Mouse (Mus musculus) right cerebral cortex, postnatal 10 days (tissue): ENCODE data around the gene Snrk.
A peak's percentile ranks its signal among the peaks of the same experiment; 100 is the strongest.

ENCODE experiments used
- DNase-seq, 2 experiments: peaks; one replicate each; pipeline ENCODE4 v3.0.0; 2021; ENCODE audit warnings: low spot score in 2 of 2

Gene Snrk

DNA sequence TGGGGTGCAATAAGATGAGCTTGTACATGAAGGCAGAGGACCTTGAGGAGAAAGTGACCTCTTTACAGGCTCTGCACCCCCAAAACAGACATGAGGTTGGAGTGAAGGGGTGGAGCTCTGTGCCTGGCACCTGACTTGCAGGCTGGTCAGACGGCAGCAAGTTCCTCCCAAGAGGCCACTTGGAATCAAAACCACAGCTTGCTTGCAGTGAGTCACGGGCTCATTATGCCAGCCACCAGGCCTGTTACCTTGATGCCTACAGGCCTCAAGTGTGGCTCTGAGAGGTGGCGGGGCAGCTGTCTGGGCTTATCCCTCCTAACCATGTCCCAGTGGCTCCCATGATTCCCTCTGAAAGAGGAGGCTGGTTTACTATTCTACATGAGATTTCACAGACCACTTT, 63.0 kb downstream of the Snrk start:
- no peak for DNase-seq

GRCm38 (mm10) chr9:122183074-122183473, 66.0 kb downstream of the Snrk start:
- DNase-seq: no peak

DNA sequence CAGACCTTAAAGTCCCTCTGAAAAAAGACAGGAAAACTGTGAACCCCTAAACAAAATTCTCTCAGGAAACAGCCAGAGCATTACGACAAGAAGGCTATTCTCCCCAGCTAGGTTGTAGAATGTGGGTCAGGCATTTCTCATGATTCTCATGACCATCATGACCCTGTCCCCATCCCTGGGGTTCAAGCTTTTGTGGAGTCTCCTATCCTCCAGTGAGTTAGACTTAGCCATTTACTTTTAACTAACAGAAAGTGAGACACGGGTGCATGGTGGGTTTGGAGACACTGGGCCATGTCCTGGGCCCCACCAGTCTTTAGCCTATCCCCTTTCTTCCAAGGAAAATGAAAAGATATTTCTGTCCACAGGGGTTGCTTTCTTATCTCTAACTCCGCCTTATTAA, 67.3 kb downstream of the Snrk start:
- DNase-seq: no peak

DNA sequence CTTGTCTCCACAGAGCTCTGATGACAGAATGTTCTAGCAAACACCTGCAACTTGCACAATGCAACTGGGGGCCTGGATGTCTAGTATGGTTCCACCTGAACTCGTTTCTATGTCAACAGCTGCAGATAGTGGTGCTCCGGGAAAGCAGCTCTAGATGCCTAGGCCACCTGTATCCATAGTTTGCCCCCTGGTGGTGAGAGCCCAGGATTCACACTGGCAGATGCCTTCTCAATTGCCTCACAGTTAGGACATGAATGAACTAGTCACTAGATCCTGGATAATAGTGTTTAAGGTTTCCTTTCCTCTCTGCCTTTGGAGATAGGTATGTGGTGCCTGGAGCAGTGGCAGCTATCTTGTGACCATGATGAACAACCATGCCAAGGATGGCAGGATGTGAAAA, 68.0 kb downstream of the Snrk start:
- DNase-seq: peak; percentile 75 to 81

DNA sequence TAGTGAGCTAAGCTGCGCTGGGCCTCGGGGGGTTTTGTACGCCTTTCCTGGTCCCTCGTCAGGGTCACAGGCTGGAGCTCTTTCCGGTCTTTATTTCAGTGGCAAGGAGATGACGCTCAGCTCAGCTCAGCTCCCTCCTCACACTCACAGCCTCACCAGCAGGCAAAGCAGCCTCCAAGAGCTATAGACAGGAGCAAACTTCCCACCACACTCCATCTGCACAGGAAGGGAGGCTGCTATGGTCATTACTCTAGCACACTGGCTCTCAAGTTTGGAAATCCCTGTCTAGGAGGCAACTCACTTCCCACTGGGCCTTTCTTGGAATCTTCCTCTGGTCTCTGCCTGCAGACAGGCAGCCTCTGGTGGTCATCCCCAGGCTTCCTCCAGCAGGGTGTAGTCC, 68.9 kb downstream of the Snrk start:
- no peak for DNase-seq

DNA sequence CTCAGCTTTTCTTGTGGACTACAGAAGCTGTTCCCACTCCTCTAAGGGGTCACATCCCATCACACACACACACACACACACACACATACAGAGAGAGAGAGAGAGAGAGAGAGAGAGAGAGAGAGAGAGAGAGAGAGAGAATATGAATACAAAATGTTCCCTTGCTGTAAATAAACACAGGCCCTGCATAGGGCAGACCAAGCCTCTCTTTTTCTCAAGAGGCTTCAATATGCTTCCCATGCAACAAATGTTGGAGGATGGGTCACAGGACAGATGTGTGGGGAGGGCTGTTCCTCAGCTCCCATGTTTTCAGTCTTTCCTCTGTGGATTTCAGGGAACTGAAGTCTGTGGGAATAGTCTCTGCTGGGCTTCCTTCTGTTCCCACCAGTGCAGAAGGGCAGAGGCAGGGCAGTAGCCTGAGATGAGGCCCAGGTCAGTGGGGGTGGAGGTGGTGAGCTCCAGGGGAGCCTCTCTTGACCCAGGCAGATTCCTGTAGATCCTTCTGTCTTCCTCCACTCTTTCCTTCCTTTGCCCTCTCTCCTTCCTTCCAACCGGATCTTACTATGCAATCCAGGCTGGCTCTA, 69.7 kb downstream of the Snrk start:
- DNase-seq: no peak

- DNase-seq: no peak
Measured at GRCm38 (mm10) chr9:122187451-122187921, 70.4 kb downstream of the Snrk start.

GRCm38 (mm10) chr9:122188724-122189123, 71.7 kb downstream of the Snrk start:
- DNase-seq: no peak

DNA sequence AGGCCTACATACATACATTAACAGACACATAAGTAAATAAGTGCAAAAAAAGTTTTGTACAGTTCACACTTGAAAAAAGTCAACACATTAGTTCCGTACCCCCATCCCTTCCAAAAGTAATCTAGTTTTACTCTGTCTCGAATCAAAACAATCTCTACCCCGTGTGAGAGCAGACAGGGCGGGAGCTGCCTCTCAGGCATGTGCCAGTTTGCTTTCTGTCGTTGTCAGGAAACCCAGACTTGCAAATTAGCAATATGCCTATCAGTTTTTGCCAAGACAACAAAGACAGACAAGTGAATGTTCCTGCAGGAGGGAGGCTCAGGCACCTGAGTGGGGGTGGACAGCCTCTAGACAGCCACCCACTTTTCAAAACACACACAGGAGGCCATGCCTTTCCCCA, 76.3 kb downstream of the Snrk start:
- DNase-seq: no peak

- no peak for DNase-seq
Measured at GRCm38 (mm10) chr9:122193823-122194222, 76.8 kb downstream of the Snrk start.

- no peak for DNase-seq
Measured at GRCm38 (mm10) chr9:122195042-122195682, 78.1 kb downstream of the Snrk start.

- DNase-seq: no peak
Measured at GRCm38 (mm10) chr9:122197021-122197420, 80.0 kb downstream of the Snrk start.

DNA sequence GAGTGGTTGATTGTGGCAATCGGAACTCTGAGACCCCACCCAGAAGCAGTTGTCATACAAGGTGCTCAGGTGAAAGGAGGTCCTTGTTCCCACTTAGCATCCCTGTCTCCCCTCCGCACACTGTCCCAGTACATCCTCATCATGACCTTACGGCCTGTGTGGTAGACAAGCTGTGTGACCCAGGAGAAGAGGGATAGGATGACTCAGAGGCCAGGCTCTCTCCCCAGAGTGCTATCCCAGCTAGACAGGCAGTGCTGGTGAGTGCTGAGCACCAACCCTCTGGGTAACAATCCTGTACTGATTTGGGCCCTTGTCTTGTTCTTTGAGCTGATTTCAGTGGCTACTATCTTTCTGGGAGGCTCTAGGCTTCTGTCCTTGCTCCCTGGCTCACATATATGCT, 81.6 kb downstream of the Snrk start:
- DNase-seq: no peak

DNA sequence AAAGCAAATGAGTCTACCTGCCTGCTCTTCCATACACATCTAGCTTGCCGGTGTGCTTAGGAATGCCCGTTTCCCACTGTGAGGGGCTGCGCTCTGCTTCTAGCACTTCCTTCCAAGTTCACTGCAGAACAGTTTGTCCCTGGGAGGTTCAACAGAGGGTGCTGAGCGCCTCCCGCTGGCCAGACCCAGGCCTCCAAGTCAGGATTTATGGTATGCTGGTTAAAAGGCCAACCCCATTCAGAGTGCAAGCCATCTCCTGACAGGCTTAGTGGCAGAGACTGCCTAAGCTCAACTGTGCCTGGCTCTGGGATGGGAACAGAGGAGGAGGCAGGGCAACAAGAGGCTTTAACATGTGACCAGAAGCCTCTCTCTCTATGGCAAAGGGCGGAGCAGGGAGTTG, 82.2 kb downstream of the Snrk start:
- DNase-seq: peak in 1 of 2 experiments; percentile 63

GRCm38 (mm10) chr9:122204508-122204907, 87.4 kb downstream of the Snrk start:
- no peak for DNase-seq

- no peak for DNase-seq
Measured at GRCm38 (mm10) chr9:122205543-122206200, 88.6 kb downstream of the Snrk start.

GRCm38 (mm10) chr9:122208311-122208710, 91.2 kb downstream of the Snrk start:
- DNase-seq: no peak

DNA sequence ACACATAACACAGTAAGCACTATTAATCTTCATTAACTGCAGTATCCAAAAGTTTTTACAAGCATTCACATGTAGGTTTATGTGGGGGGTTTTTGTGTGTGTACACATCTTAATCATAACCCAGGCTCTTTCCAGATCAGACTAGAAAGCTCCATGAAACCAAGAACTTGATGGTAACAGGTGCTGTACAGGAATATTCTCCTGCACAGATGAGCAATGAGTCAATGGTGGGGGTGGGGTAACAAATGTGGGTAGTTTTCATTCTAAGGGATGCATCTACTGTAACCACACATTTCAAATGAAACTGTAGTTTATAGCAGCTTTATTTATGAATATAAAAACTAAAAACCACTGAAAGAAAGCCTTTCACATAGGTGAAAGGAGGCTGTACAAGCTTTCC, 98.1 kb downstream of the Snrk start:
- DNase-seq: no peak

DNA sequence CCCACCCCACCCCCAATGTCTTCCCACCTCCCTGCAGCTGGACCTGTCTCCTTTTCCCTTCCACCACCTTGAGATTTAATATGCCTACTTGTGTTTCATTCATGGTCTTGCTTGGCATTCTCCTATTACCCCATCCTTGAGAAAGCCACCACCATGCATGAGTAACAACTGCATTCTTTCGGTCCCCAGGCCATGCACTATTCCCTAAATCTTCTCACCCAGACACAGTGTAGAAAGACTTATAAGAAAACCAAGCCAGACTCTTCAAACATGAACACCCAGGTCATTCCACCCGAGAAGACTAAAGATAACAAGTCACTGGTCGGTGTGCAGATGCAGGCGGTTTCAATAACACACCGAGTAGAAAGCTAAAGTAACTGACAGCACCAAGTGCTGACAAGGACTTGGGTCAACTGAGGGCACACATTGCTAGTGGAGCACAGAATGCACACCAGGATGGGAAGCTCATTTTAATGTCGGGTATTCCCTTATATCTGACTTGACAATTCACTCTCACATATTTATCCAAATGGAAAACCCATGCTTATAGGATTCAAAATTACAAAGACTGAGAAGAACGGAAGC, 100.0 kb downstream of the Snrk start:
- no peak for DNase-seq
